Mouse (Mus musculus): Measurements from ENCODE around the gene Xpr1.

The Xpr1 gene

DNA sequence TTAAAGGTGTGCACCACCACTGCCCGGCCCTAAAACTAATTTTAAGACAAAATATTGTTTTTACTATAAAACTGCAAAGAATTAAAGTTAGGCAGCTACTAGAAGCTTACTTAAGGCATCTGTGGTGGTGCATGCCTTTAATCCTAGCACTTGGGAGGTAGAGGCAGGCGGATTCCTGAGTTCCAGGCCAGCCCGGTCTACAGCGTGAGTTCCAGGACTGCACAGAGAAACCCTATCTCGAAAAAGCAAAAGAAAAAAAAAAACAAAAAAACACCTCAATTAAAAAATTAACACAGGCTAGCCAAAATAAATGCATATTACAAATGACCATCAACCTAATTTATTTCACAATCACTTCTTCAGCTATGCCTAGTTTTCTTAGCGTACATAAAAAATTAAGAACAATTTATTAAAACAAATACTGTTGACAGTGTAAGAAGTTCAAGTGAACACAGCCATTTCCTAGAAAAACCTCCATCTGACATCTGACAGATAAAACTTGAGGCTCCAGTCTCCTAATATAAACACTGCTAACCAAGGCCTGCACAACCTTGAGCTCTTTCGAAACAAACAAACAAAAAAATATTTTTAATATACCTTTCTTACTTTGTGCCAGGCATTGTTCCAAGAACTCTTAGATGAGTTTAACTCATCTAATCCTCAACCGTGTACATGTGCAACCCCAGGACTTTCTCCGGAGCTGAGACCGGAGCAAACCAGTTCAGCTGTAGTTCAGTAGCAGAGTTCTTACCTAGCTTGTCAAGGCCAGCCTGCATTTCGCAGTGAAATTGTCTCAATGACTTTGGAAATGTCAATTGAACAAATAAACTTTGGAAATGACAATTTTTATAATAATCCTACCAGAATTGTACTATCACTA lies 9.3 kb downstream of the Xpr1 start:
- in situ Hi-C loops (cut with MboI, MseI) = no loop called here

DNA sequence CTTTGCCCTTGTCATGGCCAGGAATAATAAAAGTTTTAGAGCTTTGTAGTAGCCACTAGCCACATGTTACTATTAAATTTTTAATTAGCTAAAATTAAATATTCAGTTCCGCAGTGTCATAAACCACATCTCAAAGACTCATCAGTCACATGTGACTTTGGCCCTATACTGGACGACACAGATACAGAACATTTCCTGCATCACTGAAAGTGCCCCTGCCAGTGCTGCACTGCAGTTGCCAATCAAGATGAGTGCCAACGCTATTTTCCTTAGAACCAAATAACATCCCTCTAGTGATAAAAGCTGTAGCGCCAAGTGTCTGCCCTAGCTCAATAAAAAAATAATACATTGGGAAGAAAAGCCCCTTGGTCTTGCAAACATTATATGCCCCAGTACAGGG lies 17.2 kb downstream of the Xpr1 start:
- in situ Hi-C loops (cut with MboI, MseI) = no loop called here

DNA sequence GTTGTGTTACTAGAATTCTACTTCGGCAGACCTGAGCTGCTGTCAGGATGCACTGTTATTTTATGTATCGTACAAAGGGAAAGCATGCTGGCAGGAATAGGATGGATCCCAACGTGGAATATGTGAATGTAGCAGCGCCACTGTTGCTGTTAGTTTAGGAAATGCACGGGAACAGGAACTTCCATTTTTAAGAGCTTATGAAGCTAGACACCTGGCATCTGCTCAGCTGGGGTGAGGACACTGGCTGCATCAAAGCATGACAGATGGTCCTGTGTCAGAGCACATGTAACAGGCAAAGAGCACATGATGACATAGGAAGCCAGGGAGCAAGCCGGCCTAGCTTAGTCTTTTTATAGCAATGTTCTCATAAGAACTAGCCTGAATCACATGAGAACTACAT lies 22.4 kb downstream of the Xpr1 start:
- in situ Hi-C loops (cut with MboI, MseI) = no loop called here

DNA sequence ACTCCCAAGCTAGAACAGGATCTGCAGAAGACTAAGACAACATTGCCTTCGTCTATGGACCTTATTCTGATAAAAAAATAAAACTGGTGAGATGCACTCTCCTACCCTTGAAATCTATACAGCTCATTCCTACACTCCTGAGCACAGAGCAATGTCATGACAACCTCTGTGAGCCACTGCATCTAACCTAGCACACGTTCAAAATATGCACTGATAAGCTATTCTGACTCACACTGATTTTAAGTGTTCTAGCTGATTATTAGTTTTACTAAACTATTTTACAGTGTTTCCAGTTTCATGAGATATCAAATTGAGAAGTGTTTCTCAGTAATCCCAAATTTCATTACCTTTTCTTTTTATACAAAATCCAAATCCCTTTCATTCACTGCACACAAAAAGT lies 23.2 kb downstream of the Xpr1 start:
- in situ Hi-C loops (cut with MboI, MseI) = no loop called here

DNA sequence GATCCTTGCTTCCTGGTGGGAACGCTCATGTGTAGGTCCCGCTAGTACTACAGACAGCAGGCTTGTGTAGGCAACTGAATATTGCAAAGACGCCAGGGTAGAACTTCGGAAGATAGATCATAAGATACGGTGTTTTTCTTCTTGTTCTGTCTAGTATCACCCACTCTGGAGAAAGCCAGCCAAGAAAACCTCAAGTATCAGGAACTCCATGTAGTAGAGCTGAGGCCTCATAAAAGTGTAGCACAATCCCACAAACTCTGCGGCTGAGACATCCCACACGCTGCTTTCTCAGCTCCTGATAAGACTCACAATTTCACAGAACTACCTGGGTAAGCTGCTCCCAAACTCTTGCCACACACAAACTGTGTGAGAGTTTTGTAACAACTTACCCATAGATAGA lies 24.4 kb downstream of the Xpr1 start:
- in situ Hi-C loops (cut with MboI, MseI) = no loop called here

DNA sequence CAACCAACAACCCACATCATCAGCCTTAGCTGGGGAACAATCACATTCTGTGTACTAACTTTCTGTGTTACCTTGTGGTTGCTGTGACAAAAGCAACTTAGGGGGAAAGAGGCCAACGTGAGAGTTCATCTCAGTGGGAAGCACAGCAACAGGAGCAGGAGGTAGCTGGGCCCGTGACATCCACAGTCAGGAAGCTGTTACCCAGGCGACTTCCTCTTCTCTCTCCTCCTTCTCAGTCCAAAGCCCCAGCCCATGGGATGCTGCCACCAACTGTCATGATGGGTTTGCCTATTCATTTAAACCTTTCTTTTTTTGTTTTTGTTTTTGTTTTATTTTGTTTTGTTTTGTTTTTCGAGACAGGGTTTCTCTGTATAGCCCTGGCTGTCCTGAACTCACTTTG lies 25.7 kb downstream of the Xpr1 start:
- in situ Hi-C loops (cut with MboI, MseI) = no loop called here

DNA sequence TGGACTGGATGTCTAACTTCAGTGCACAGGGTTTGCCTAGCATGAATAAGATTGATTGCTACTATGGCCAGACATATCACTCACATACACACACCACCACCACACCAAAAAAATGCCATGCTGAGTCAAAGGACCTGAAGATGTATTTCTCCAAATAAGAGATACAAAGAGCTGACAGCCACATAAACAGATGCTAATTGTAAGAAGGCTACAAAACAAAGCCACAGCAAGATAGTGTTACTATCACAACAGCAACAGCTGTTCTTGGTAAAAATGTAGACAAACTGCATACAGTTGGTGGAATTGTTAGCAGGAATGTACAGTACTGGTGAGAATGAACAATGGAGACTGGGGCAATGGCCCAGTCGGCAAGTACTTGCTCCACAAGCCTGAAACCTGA lies 28.8 kb downstream of the Xpr1 start:
- in situ Hi-C loops (cut with MboI, MseI) = no loop called here

DNA sequence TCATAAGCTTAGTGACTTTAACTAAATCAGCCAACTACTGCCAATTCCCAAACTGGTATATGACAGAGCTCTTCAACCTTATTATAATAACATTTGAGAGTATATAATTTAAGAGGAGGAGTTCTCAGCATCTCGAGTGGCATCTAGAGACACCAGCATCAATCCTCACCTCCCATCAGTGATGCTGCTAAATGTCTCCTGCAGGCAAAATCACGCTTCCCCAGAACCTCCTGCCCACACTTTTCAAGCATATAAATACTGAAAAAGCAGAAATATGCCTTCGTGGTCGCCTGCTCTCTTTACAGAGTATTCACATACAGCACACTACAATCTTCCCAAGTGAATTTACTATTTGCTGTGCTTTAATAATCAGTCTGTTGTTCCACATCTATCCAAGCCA lies 30.7 kb downstream of the Xpr1 start:
- in situ Hi-C loops (cut with MboI, MseI) = no loop called here

DNA sequence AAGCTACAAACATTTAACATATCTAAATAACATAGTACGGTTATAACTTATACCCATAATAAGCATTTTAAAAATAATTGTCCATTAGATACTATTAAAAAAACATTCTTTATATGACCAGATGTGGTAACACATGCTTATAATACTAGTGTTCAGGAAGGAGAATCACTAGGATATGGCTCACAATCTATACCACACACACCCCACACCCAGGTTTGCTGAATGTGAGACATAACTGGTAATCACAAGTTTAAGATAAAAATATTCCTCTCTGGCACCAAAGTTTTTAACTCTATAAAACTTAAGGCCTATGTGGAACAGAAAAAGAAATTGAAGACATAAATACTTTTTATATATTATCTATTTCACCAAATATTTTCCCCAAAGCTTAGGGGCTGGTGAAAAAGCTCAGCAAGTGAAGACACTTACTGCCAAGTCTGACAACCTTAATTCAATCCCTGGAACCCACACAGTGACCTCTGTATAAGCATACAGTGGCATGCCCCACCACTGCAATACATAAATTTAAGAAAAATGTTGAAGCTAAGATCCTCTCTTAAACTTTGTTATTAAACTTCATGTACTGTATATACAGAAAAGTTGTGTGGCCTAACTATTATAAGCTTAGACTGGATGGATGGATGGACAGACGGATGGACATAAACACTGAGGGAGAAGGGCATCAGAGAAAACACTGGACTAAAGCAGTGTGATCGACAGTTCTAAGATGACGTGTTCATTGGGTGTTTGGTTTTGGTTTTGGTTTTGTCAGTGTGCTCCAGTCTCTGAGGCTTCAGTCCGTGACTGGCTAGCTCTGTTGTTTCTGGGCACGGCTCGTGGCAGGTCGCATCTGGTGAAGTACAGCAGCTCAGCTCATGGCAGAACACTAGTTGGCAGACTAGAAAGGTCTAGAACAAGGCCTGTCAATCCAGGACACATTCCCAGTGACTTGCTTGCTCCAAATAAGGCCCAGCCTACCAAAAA lies 33.6 kb downstream of the Xpr1 start:
- in situ Hi-C loops (cut with MboI, MseI) = no loop called here

DNA sequence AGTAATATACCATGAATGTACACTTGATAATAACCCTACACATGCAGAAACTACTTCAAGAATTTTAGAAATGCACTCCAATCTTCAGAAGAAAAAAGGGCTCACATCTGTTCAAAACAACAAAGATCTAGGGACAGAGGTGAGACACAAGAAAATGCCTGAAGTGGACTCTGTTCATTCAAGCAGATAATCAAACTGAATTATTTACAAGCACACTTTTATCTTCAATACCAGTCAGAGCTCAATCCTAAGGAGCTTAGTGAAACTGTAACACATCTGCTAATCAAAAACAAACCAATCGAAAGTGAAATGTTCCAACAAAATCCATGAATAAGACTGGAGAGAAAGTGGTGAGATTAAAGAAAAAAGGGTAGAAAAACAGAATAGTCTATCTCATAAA lies 35.3 kb downstream of the Xpr1 start:
- in situ Hi-C loops (cut with MboI, MseI) = no loop called here

DNA sequence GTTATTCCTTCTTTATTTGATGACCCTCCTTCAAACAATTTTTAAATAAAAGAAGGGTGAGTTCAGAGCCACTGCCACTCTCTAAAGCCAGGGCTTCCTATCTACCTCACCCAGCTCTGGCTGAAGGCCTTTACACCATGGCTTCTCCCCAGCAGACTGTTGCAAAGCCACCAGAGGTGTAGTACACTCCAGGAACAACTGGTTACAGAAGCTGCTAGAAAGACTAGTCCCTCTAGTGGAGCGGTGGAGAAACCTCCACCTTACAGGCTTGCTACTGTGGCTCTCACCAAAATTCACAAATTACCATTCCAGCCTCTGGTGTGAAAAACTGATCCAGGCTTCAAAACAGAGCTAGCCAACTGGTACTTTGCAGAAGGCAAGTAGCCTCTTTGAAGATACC lies 37.9 kb downstream of the Xpr1 start:
- in situ Hi-C loops (cut with MboI, MseI) = no loop called here

DNA sequence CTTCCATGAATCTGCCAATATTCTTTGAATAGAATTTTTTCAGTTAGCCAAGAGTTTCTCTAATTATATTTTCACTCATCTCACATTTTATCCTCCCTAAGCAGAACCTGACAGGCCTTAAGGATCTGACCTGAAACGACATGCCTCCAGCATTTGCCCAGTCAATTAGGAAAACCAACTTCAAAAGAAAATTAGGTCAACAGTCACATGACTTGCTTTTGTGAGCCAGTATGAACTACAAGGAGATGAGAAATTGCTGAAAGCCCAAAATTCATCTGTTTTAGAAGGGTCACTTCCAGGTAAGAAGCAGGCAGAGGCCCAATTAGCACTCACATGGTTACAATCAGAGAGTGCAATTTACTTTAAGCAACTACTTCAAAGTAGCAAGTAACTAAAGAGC lies 44.4 kb downstream of the Xpr1 start:
- in situ Hi-C loops (cut with MboI, MseI) = no loop called here

DNA sequence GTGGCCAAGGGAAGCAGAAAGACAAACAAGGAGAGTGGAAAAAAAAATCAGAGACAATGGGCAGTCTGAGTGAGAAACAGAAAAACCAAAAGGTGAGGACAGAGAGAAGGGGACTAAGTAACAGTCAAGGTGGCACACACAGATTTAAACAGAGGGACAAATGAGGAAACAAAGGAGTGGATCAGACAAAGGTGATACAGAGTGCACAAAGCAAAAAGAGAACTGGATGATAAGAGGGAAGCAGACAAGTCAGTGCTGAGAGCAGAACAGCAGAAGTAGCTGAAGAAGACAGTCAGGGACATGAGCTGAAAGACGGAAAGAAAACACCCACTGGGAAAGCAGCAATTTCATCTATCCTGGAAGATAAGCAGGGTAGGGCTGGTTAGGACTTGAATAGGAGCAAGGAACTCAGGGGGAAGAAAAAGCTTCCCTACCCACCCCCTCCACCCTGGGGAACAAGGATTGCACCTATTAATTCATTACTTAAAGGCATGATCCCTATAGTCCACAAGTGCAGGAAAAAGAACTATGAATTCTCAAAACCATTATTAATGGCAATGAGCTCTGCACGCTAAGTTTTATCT lies 47.0 kb downstream of the Xpr1 start:
- in situ Hi-C loops (cut with MboI, MseI) = no loop called here

DNA sequence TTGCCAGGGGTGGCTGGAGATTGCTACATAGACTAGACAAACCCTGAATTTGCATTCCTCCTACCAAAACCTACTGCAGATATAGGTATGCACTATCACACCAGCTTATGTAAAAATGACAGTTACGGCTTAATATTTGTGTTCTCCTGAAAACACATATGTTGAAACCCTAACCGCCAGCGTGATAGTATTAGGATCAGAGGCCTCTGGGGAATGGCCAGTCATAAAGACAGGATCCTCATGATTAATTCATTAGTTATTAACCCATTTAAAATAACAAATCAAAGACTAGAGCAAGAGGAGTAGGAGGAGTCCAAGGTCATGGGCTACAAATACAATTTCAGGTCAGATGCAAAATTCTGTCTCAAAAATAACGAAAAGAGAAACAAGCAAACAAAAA lies 50.8 kb downstream of the Xpr1 start:
- in situ Hi-C loops (cut with MboI, MseI) = no loop called here

DNA sequence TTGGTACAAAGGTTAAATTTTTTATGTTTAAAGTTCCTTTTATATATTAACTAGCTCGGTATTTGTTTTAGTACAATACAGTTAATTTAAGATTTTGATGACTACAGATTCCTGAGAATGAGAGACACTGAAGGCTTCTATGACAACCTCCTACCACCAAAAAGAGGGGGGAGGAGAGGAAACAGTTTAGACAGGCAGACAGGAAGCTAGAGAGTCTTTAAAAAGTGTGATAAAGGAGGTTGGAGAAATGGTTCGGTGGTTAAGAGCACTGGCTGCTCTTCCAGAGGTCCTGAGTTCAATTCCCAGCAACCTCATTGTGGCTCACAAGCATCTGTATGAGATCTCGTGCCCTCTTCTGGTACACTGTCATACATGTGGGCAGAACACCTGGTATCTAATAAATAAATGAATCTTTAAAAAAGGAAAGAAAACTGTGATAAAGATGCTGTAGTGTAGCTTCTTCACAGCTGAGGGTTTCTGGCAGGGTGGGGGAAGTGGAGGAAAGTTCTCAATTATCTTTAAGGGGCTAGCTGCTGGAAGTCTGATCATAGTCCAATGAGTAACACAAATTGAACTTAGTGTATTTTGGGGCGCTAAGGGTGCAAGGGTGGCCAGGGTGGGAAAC lies 55.6 kb downstream of the Xpr1 start:
- in situ Hi-C loops (cut with MboI, MseI) = no loop called here

DNA sequence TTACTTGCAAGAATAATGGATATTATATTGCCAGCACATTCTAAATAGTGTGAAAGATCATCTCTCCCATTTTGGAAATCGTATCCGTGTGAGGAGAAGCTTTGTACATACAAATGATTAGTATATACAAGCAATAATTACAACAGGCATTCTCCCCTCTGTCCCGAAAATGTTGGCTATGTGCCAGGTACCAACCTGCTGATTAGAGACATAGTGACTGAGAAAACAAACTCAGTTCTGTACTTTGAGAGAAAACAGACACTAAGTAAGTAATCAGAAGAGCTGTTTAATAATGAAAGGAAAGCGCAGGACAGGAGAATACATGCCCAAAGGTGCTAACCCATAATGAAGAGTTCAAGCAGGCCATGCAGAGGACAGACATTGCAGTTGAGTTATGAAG lies 64.1 kb downstream of the Xpr1 start:
- in situ Hi-C loops (cut with MboI, MseI) = no loop called here

DNA sequence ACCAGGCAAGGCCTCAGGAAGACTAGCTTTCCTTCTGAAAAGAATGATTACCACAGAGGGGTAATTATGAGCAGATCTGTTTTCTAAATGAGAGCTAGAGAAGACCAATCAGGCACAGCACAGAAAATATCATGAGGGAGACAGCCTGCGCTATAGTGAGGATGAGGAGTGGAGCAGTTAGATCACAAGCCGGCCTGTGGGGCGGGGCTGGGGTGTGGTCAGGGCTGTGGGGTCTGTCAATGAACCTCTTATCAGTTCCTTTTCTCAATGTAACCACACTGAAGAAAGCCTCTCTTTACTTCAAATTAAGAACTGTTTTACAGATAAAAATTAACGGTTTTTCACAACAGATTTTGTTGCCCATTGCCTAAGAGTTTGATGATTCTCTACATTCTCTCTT lies 65.7 kb downstream of the Xpr1 start:
- in situ Hi-C loops (cut with MboI, MseI) = no loop called here

DNA sequence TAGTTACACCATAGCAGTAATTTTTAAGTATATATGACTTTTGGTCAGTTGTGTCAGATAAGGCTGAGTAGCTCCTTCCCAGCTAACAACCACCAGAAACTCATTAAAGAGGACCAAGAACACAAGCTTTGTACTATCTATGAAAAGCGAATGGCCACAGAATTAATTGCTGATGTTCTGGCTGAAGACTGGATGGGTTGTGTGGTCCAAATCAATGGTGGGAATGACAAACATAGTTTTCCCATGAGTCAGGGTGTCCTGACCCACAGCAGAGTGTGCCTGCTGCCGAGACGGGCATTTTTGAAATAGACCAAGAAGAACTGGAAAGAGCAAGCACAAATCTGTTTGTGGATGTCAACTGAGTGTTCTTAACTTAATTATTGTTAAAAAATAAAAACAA lies 68.7 kb downstream of the Xpr1 start:
- in situ Hi-C loops (cut with MboI, MseI) = no loop called here

DNA sequence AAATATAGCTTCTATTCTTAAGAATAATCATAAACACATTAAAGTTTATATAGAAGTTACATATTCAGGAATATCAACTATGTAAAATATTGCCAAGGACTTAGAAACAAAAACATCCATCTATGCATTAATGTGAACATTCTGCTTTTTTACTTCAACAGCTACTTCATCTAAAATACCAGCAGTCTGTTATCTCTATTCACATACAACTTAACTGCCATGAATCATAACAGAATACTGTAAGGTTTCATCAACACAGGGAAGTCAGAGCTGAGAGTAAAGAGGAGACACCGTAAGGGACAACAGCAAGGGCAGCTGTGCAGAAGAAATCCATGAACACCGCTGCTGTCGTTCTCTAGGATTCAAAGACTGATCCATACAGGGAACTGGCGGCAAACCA lies 69.9 kb downstream of the Xpr1 start:
- in situ Hi-C loops (cut with MboI, MseI) = no loop called here

DNA sequence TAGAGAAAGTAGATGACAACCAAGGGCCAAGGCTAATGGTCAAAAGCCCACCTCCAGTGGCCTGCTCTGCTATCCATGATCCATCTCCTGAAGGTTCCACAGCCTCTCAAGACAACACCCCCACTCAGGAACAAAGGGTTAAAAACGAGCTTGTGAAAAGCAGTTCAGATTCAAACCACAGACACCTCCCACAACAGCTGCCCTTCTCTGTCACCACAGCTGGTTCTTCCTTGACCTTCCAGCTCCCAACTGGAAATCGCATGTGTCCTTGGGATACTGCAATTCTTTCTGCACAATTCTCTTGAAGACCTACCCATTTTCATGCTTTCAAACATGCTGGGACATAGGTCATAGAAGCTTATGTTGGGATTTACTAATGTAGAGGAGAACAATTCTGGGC lies 73.2 kb downstream of the Xpr1 start:
- in situ Hi-C loops (cut with MboI, MseI) = no loop called here

DNA sequence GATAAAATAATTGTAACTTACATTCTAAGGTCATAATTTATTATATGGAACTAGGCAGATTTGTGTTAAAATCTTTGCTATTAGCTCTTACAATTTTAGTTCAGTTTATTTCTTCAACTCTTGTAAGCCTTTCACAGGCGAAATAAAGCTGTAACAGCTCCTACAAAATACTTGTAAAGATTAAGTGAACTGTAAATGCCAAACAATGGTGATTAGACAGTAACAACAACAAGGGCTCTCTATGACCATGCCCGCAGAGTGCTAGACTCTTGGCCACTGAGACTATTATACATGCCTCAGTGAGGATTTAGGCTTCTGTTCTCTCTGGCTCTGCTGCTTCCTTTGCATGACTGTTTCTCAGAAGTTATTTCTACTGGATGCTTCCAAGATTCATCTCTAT lies 77.6 kb downstream of the Xpr1 start:
- in situ Hi-C loops (cut with MboI, MseI) = no loop called here

DNA sequence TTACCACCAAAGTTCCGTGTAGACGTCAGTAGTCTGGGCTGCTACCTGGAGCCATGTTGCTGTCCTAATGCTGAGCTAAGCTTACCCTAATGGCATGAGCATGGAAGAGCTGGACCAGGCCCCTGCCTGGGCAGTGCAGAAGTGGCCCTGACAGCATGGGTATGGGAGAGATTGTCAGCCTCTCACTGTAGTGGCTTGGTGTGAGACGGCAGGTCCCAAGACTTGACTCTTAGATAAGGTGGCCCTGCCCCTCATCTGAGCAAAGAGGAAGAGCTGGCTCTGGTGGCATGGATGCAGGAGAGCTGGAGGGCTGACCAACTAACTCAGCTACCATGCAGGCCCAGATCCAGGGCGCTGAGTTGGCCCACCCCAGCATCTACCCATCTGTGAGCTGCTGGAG lies 79.9 kb downstream of the Xpr1 start:
- in situ Hi-C loops (cut with MboI, MseI) = no loop called here
